Mouse (Mus musculus) forebrain, embryonic 14.5 days (tissue): ENCODE data around the gene Myh7. TPM values are rescaled to one million over a fixed set of nuclear protein-coding genes. Genes with fewer than 3 reads are reported as not detected.
"Not testable (repeated sequence)": the region's sequence is repeated elsewhere in the genome, so short reads cannot be mapped to it uniquely, and the experiment has no call there.

ENCODE experiments used
- ATAC-seq: fragments of 200-750 bp; cut with Nextera tagmentation; 2 replicates; pipeline ENCODE4 v1.8.0; 2017; ENCODE audit warnings: mild to moderate bottlenecking, moderate library complexity
- DNase-seq: peaks from one replicate; pipeline ENCODE4 v3.0.0-alpha.2; 2015; ENCODE audit warnings: low spot score
- H3K27ac ChIP-seq: fragments of 300-500 bp; sonication (generic); 2 replicates; pipeline ENCODE4 v1.5.1; 2014; ENCODE audit warnings: low read depth, mild to moderate bottlenecking, control low read depth, low read length, moderate library complexity
- H3K27me3 ChIP-seq: fragments of 300-500 bp; sonication (generic); replicated peaks from 2 replicates; pipeline ENCODE4 v1.6.1; 2014; ENCODE audit warnings: low read length, control low read depth, mixed read lengths; ENCODE audit not compliant: control insufficient read depth, insufficient read depth
- H3K36me3 ChIP-seq: fragments of 300-500 bp; sonication (generic); 2 replicates; pipeline ENCODE4 v1.6.1; 2014; ENCODE audit warnings: low read length, control low read depth; ENCODE audit not compliant: control insufficient read depth, insufficient read depth
- H3K4me1 ChIP-seq: fragments of 300-500 bp; sonication (generic); 2 replicates; pipeline ENCODE4 v1.6.1; 2014; ENCODE audit warnings: antibody characterized with exemption, low read length, control low read depth; ENCODE audit not compliant: control insufficient read depth, insufficient read depth
- H3K4me2 ChIP-seq: fragments of 300-500 bp; sonication (generic); 2 replicates; pipeline ENCODE4 v1.6.1; 2014; ENCODE audit warnings: mild to moderate bottlenecking, control low read depth, low read length
- H3K4me3 ChIP-seq: fragments of 300-500 bp; sonication (generic); 2 replicates; pipeline ENCODE4 v1.5.1; 2014; ENCODE audit warnings: low read depth, low read length, control low read depth
- H3K9ac ChIP-seq: fragments of 300-500 bp; sonication (generic); 2 replicates; pipeline ENCODE4 v1.6.1; 2014; ENCODE audit warnings: mild to moderate bottlenecking, low read length, control low read depth, moderate library complexity
- H3K9me3 ChIP-seq: fragments of 300-500 bp; sonication (generic); replicated peaks from 2 replicates; pipeline ENCODE4 v1.6.1; 2016; ENCODE audit warnings: low read length, control low read depth, mixed read lengths; ENCODE audit not compliant: control insufficient read depth
- WGBS: fragments of 180-500 bp; shearing (Covaris S2); extraction: QIAGEN DNeasy Blood & Tissue Kit; methylation state at CpG from one replicate; pipeline ENCODE4 v1.1.7; 2014; 5-methylcytosine and 5-hydroxymethylcytosine counted together
- polyA plus RNA-seq: library from polyadenylated mRNA; unstranded; fragments of >200 nt; fragmentation: Nextera tagmentation; extraction: Ambion mirVana; gene quantifications from 2 replicates; pipeline ENCODE4 v1.2.1, GENCODE M21; 2014

The Myh7 gene
- polyA plus RNA-seq, 1 experiment from 2014 or later = 5.4 TPM

GRCm38 (mm10) chr14:55000814-55001213 is 6.4 kb upstream of the Myh7 start:
- H3K9me3 ChIP-seq = no peaks in the 10 kb centered on the region
- H3K36me3 ChIP-seq = no peaks in the 10 kb centered on the region
- DNase-seq (no peak), ATAC-seq (no peak)
- no peak overlapping the region for H3K27ac ChIP-seq
- peaks cover 25% of the 10 kb centered on the region for H3K4me1 ChIP-seq
- no peak overlapping the region for H3K4me2 ChIP-seq
- H3K9ac ChIP-seq = no peak overlapping the region
- no peak overlapping the region for H3K4me3 ChIP-seq
- no peaks in the 10 kb centered on the region for H3K27me3 ChIP-seq
- WGBS = 85% methylated on average over 6 of the region's 6 CpGs

GRCm38 (mm10) chr14:54999868-55000267 is 5.4 kb upstream of the Myh7 start:
- H3K4me1 ChIP-seq = peaks cover 33% of the 10 kb centered on the region
- ATAC-seq = not testable (repeated sequence)

GRCm38 (mm10) chr14:54998680-54999079 is 4.3 kb upstream of the Myh7 start:
- Histone ChIP-seq H3K9me3 (no peaks in the 10 kb centered on the region), H3K4me3 (no peak overlapping the region), H3K36me3 (no peaks in the 10 kb centered on the region), H3K27me3 (no peaks in the 10 kb centered on the region), H3K4me2 (no peak overlapping the region), H3K4me1 (peaks cover 33% of the 10 kb centered on the region), H3K27ac (no peak overlapping the region), H3K9ac (no peak overlapping the region)
- ATAC-seq = no peak
- DNase-seq = no peak

More at GRCm38 (mm10) chr14:54999868-55000267, 5.4 kb upstream of the Myh7 start:
- not testable (repeated sequence) for H3K9me3 ChIP-seq, H3K4me2 ChIP-seq, H3K36me3 ChIP-seq, H3K4me3 ChIP-seq, H3K27me3 ChIP-seq, H3K9ac ChIP-seq, DNase-seq, H3K27ac ChIP-seq
- 81% methylated on average over 5 of the region's 5 CpGs for WGBS

GRCm38 (mm10) chr14:54997297-54997696 is 2.9 kb upstream of the Myh7 start:
- H3K36me3 ChIP-seq = no peaks in the 10 kb centered on the region
- H3K9ac ChIP-seq = no peak overlapping the region
- no peaks in the 10 kb centered on the region for H3K27me3 ChIP-seq
- H3K27ac ChIP-seq = no peak overlapping the region
- H3K4me3 ChIP-seq = no peak overlapping the region
- DNase-seq (no peak), ATAC-seq (no peak)
- no peaks in the 10 kb centered on the region for H3K9me3 ChIP-seq
- no peak overlapping the region for H3K4me2 ChIP-seq
- peaks cover 29% of the 10 kb centered on the region for H3K4me1 ChIP-seq
- 43% methylated on average over 4 of the region's 4 CpGs for WGBS

GRCm38 (mm10) chr14:54996793-54997192 is 2.4 kb upstream of the Myh7 start:
- no peak overlapping the region for H3K4me2 ChIP-seq
- DNase-seq (no peak), ATAC-seq (no peak)
- no peak overlapping the region for H3K4me3 ChIP-seq
- H3K9ac ChIP-seq = no peak overlapping the region
- H3K36me3 ChIP-seq = no peaks in the 10 kb centered on the region
- WGBS = 50% methylated on average over 9 of the region's 9 CpGs
- H3K27me3 ChIP-seq = no peaks in the 10 kb centered on the region
- no peaks in the 10 kb centered on the region for H3K9me3 ChIP-seq
- H3K27ac ChIP-seq = no peak overlapping the region
- peaks cover 29% of the 10 kb centered on the region for H3K4me1 ChIP-seq

GRCm38 (mm10) chr14:54995457-54996138 is 1.2 kb upstream of the Myh7 start:
- Histone ChIP-seq H3K4me3 (no peak overlapping the region), H3K27ac (peak overlapping the region; percentile 82), H3K9ac (peak overlapping the region; percentile 3), H3K36me3 (no peaks in the 10 kb centered on the region), H3K4me1 (peaks cover 29% of the 10 kb centered on the region), H3K9me3 (no peaks in the 10 kb centered on the region), H3K4me2 (peak overlapping the region; percentile 25; the same call in 1 of the 2 replicates), H3K27me3 (no peaks in the 10 kb centered on the region)
- WGBS = 12% methylated on average over 14 of the region's 14 CpGs
- peak; percentile 90 for DNase-seq
- peak; percentile 81 for ATAC-seq

GRCm38 (mm10) chr14:54994869-54995186 is 402 bp upstream of the Myh7 start:
- H3K27ac ChIP-seq = peak overlapping the region; percentile 82
- peak overlapping the region; percentile 3 for H3K9ac ChIP-seq
- H3K4me2 ChIP-seq = no peak overlapping the region
- no peaks in the 10 kb centered on the region for H3K9me3 ChIP-seq
- ATAC-seq (peak; percentile 6; the same call in 1 of the 2 replicates), DNase-seq (no peak)
- peaks cover 29% of the 10 kb centered on the region for H3K4me1 ChIP-seq
- no peaks in the 10 kb centered on the region for H3K36me3 ChIP-seq
- no peaks in the 10 kb centered on the region for H3K27me3 ChIP-seq
- no peak overlapping the region for H3K4me3 ChIP-seq

GRCm38 (mm10) chr14:54993636-54994035 is 790 bp downstream of the Myh7 start:
- no peaks in the 10 kb centered on the region for H3K27me3 ChIP-seq

GRCm38 (mm10) chr14:54992196-54992595 is 2.2 kb downstream of the Myh7 start:
- Histone ChIP-seq H3K27me3 (no peaks in the 10 kb centered on the region), H3K36me3 (no peaks in the 10 kb centered on the region), H3K4me3 (no peak overlapping the region), H3K9ac (no peak overlapping the region), H3K4me2 (no peak overlapping the region), H3K9me3 (no peaks in the 10 kb centered on the region), H3K27ac (no peak overlapping the region), H3K4me1 (peaks cover 27% of the 10 kb centered on the region)
- 93% methylated on average over 10 of the region's 10 CpGs for WGBS
- ATAC-seq = no peak
- no peak for DNase-seq

More at GRCm38 (mm10) chr14:54993636-54994035, 790 bp downstream of the Myh7 start:
- H3K9me3 ChIP-seq = no peaks in the 10 kb centered on the region
- H3K4me1 ChIP-seq = peaks cover 29% of the 10 kb centered on the region
- no peak overlapping the region for H3K9ac ChIP-seq
- ATAC-seq = no peak
- no peak overlapping the region for H3K4me2 ChIP-seq
- DNase-seq = no peak
- no peak overlapping the region for H3K4me3 ChIP-seq
- no peaks in the 10 kb centered on the region for H3K36me3 ChIP-seq
- WGBS = 64% methylated on average over 10 of the region's 10 CpGs
- no peak overlapping the region for H3K27ac ChIP-seq
